Mouse (Mus musculus): ENCODE data around the gene Glb1.

GRCm38 (mm10) chr9:114458436-114458835 is 57.6 kb downstream of the Glb1 start:
- TF ChIP-seq POLR2A (IDR thresholded peaks at IDR 0.05; ENCODE audit: control insufficient read depth, extremely low read depth, insufficient read depth, low read length, poor library complexity) (no peak), CTCF (IDR thresholded peaks at IDR 0.05; ENCODE audit: borderline replicate concordance, control insufficient read depth, extremely low read depth, insufficient read depth, low read length, poor library complexity) (no peak)
